Mouse (Mus musculus): ENCODE results near the gene Serp2. TPM values are rescaled to one million over a fixed set of nuclear protein-coding genes. Genes with fewer than 3 reads are reported as not detected.

Serp2 gene
- 5.2 and 8.8 TPM in 2 replicates for polyA plus RNA-seq (2012; rRNA removed; ENCODE audit: low replicate concordance)

DNA sequence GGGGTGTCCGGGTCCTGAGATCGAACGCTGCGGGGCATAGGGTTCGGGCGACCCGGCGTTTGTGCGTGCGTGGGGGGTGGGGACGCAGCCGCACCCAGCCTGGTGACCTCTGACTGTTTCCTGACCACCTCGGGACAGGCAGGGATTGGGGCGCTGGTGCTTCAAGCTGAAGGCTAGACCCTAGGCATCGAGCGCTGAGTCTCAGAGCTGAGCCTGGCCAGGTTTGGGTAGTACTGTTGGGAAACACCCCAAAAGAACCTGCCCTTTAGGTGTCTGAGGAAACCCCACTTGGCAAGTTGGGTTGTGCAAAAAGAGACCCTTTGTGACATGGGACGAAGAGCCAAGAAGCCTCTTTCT lies at the start of gene Serp2:
Gene Serp2 (minus strand): TSS at position 38 of the 357 bp plus-strand sequence.

Other genes starting within 250 kb of the Serp2 start
- gene Tsc22d1, start 141.9 kb downstream of the Serp2 start, polyA plus RNA-seq (2012; rRNA removed; ENCODE audit: low replicate concordance), result 172 and 219 TPM in 2 replicates

Data from duodenum, adult 2 months (tissue).